In the genomic region with DNA sequence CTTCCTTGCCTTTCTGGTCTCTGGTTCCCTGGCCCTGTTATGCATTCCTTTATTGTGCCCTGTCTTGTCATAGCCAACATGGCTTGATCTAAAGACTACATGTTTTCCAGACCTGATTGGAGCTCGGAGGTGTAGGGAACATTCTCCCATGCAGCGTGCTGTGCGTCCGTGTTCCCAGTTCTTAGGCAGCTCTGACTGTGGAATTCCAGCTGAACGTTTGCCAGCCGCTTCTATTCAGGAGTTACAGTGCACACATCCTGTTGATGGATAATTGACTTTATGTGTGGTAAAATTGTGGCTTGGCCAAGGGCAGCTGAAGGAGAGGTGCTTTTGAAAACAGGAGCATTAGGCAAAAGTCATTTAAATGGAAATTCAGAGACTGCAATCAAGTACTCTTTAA, we compare ENCODE assay signal across 11 mouse cellular contexts. TPM values are rescaled to one million over a fixed set of nuclear protein-coding genes. Genes with fewer than 3 reads are reported as not detected.
DNase-seq lines count a peak whose midpoint lies in the region; ATAC-seq and TF ChIP-seq lines count a peak whose summit lies in the region.
"Had no signal": no experiment of that assay in that cellular context is flagged by ENCODE, and none has a peak within 500 bp of the region (broad histone marks: within the 10 kb centered on the region; RNA-seq: fewer than 3 reads in every experiment).

No protein-coding gene starts in this region.

- H3K4me2 ChIP-seq in lung, embryonic 14.5 days = no peak overlapping the region
- H3K4me2 ChIP-seq: embryonic facial prominence, embryonic 15.5 days; liver, embryonic 13.5 days; neural tube, embryonic 12.5 days had no signal

- H3K27ac ChIP-seq in lung, embryonic 14.5 days (ENCODE audit: low read depth) = peak overlapping the region; percentile 43; the same call in 1 of the 2 replicates
- H3K27ac ChIP-seq: embryonic facial prominence, embryonic 15.5 days; liver, embryonic 13.5 days; neural tube, embryonic 12.5 days had no signal

- H3K4me1 ChIP-seq in lung, embryonic 14.5 days (ENCODE audit: insufficient read depth) = no peaks in the 10 kb centered on the region
- H3K4me1 ChIP-seq: embryonic facial prominence, embryonic 15.5 days; neural tube, embryonic 12.5 days had no signal

- no peaks in the 10 kb centered on the region for H3K9me3 ChIP-seq in lung, embryonic 14.5 days (ENCODE audit: low read depth, low read length)
- H3K9me3 ChIP-seq: embryonic facial prominence, embryonic 15.5 days; liver, embryonic 13.5 days; neural tube, embryonic 12.5 days had no signal

- H3K4me3 ChIP-seq in lung, embryonic 14.5 days (ENCODE audit: low read depth, low read length) = no peak overlapping the region
- H3K4me3 ChIP-seq: embryonic facial prominence, embryonic 15.5 days; liver, embryonic 13.5 days; neural tube, embryonic 12.5 days had no signal

- no peak for TF ChIP-seq CTCF in lung, embryonic 14.5 days (IDR thresholded peaks at IDR 0.05; ENCODE audit: low read depth)

- H3K27me3 ChIP-seq in lung, embryonic 14.5 days (ENCODE audit: insufficient read depth, low read length) = no peaks in the 10 kb centered on the region
- H3K27me3 ChIP-seq: embryonic facial prominence, embryonic 15.5 days; liver, embryonic 13.5 days; neural tube, embryonic 12.5 days had no signal

- 58% methylated on average over 6 of the region's 6 CpGs for WGBS in lung, embryonic 14.5 days

- intact Hi-C loops in heart, postnatal 10 days (cut with DNase I) = no loop called here

- ATAC-seq in lung, embryonic 14.5 days (ENCODE audit: insufficient read depth) = no peak

- peaks cover 20% of the 10 kb centered on the region; the same call in 1 of the 2 replicates for H3K36me3 ChIP-seq in lung, embryonic 14.5 days (ENCODE audit: insufficient read depth)

- H3K9ac ChIP-seq in lung, embryonic 14.5 days = no peak overlapping the region
- H3K9ac ChIP-seq: embryonic facial prominence, embryonic 15.5 days; liver, embryonic 13.5 days; neural tube, embryonic 12.5 days had no signal

- peak; percentile 52 for DNase-seq in lung, embryonic 14.5 days
- no peak for DNase-seq in lung, postnatal 36 days
- peak; percentile 66 for DNase-seq in fibroblast of lung, adult 2 months (ENCODE audit: low read depth)
- peak; percentile 56 to 64 for DNase-seq in heart, postnatal 10 days
- peak; percentile 82 for DNase-seq in kidney, postnatal 36 days
- DNase-seq in thymus, postnatal 4 days = no peak
- DNase-seq in embryo, embryonic 9.5 days (ENCODE audit: extremely low spot score) = no peak
- DNase-seq: liver, embryonic 13.5 days had no signal

RNA-seq across cellular contexts. Expression of gene Slc12a3, which starts 36.9 kb away (rescaled TPM):
- polyA plus RNA-seq in lung, embryonic 14.5 days (2014; fragmentation: Nextera tagmentation; extraction: Ambion mirVana) = not detected in 2 replicates
- under 1 TPM in 1 of 2 experiments, not detected in 1; 0.38 TPM for total RNA-seq in heart, postnatal 10 days (2021)
- total RNA-seq: MEL had no signal
- polyA plus RNA-seq: liver, embryonic 13.5 days had no signal

Comparison
In these comparisons a context has a peak if more than half of its experiments do, and no peak if none do; other contexts are left out.
1. DNase-seq: peak in lung, embryonic 14.5 days (single experiment), fibroblast of lung, adult 2 months (single experiment), heart, postnatal 10 days (2 of 2) and kidney, postnatal 36 days (2 of 2); none in lung, postnatal 36 days (single experiment), thymus, postnatal 4 days (single experiment) and embryo, embryonic 9.5 days (single experiment).